Mouse (Mus musculus): ENCODE results near the gene Rsu1.
"Not testable (repeated sequence)": the region's sequence is repeated elsewhere in the genome, so short reads cannot be mapped to it uniquely, and the experiment has no call there.

Rsu1 gene

GRCm38 (mm10) chr2:13223451-13223850 is 47.8 kb downstream of the Rsu1 start:
- no peak for DNase-seq

GRCm38 (mm10) chr2:13220141-13220540 is 51.1 kb downstream of the Rsu1 start:
- no peak for DNase-seq

GRCm38 (mm10) chr2:13218112-13218511 is 53.1 kb downstream of the Rsu1 start:
- no peak for DNase-seq

GRCm38 (mm10) chr2:13206825-13207224 is 64.4 kb downstream of the Rsu1 start:
- no peak for DNase-seq

GRCm38 (mm10) chr2:13206367-13206766 is 64.8 kb downstream of the Rsu1 start:
- no peak for DNase-seq

- DNase-seq = no peak
Measured at GRCm38 (mm10) chr2:13202805-13203475, 68.3 kb downstream of the Rsu1 start.

GRCm38 (mm10) chr2:13199713-13200112 is 71.5 kb downstream of the Rsu1 start:
- no peak for DNase-seq

- no peak for DNase-seq
Measured at GRCm38 (mm10) chr2:13199033-13199432, 72.2 kb downstream of the Rsu1 start.

GRCm38 (mm10) chr2:13195540-13195939 is 75.7 kb downstream of the Rsu1 start:
- DNase-seq = no peak

- no peak for DNase-seq
Measured at GRCm38 (mm10) chr2:13192157-13192556, 79.1 kb downstream of the Rsu1 start.

- no peak for DNase-seq
Measured at GRCm38 (mm10) chr2:13190767-13191166, 80.4 kb downstream of the Rsu1 start.

GRCm38 (mm10) chr2:13188831-13189495 is 82.3 kb downstream of the Rsu1 start:
- DNase-seq = no peak

- no peak for DNase-seq
Measured at GRCm38 (mm10) chr2:13183124-13183523, 88.1 kb downstream of the Rsu1 start.

GRCm38 (mm10) chr2:13181899-13182298 is 89.3 kb downstream of the Rsu1 start:
- not testable (repeated sequence) for DNase-seq

GRCm38 (mm10) chr2:13177698-13178395 is 93.4 kb downstream of the Rsu1 start:
- DNase-seq = peak in 1 of 2 experiments; percentile 9

GRCm38 (mm10) chr2:13176304-13176620 is 95.0 kb downstream of the Rsu1 start:
- DNase-seq = no peak

GRCm38 (mm10) chr2:13175536-13176303 is 95.5 kb downstream of the Rsu1 start:
- no peak for DNase-seq

GRCm38 (mm10) chr2:13174461-13174860 is 96.8 kb downstream of the Rsu1 start:
- DNase-seq = no peak

- no peak for DNase-seq
Measured at GRCm38 (mm10) chr2:13170651-13171050, 100.6 kb downstream of the Rsu1 start.

GRCm38 (mm10) chr2:13169962-13170361 is 101.3 kb downstream of the Rsu1 start:
- no peak for DNase-seq

- no peak for DNase-seq
Measured at GRCm38 (mm10) chr2:13169158-13169890, 101.9 kb downstream of the Rsu1 start.

GRCm38 (mm10) chr2:13168743-13169142 is 102.5 kb downstream of the Rsu1 start:
- DNase-seq = peak in 1 of 2 experiments; percentile 7

- DNase-seq = no peak
Measured at GRCm38 (mm10) chr2:13161717-13162116, 109.5 kb downstream of the Rsu1 start.
